Mouse (Mus musculus) layer of hippocampus, adult 18-20 months (tissue): Measurements from ENCODE around the gene Psmd11. TPM values are rescaled to one million over a fixed set of nuclear protein-coding genes. Genes with fewer than 3 reads are reported as not detected.

Source experiments
- DNase-seq, 2 experiments: peaks; one replicate each; pipeline ENCODE4 v3.0.0; 2022; ENCODE audit warnings: low spot score in 2 of 2
- total RNA-seq, 2 experiments: library from RNA; stranded (reverse); gene quantifications; 2 replicates each; pipeline ENCODE4 v1.2.3; 2021

Psmd11 gene
- total RNA-seq, 2 experiments from 2014 or later = 98.8 to 106 TPM

DNA sequence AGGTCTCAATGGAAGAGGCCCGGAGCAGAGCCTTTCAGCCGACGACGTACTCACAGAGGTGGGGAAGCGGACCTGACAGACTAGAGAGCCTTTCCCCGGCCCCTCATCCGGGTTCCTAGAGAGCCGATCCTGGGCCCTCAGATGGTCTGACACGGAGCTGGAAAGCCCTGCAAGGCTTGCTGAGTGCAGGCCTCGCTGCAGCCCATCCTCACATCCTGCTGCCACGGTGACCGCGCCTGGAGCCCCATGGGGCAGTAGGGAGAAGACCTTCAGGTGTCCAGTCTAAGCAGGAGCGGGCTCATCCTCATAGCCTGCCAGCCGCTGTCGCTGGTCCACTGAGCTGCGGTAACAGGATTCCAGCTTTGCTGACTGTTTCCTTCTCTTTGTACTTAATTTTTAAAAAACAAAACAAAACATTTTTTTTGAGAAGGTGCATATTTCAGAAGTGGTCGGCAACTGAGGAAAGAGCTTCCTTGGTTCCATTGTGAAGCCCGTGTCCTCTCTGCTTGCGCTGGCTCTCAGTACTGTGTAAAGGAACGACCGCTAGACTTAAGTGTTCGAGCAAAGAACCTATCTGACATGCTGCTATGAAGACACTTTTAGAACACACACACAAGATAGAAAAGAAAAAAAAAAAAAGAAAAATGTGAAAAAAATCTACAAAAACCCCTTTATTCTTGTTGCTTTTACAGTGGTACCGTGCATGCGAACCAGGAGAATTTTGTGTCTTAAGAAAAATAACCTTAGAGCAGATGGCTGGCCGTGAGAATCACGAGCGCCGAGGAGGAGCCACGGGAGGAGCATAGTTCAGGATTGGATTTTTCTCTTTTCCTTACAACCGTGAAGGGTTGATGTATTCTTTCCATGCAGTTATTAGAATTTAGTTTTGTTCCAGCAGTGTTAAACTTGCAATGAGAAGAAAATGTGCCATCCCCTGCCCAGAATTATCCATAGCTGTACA is 51.8 kb downstream of the Psmd11 start:
- peak in 1 of 2 experiments; percentile 40 for DNase-seq

DNA sequence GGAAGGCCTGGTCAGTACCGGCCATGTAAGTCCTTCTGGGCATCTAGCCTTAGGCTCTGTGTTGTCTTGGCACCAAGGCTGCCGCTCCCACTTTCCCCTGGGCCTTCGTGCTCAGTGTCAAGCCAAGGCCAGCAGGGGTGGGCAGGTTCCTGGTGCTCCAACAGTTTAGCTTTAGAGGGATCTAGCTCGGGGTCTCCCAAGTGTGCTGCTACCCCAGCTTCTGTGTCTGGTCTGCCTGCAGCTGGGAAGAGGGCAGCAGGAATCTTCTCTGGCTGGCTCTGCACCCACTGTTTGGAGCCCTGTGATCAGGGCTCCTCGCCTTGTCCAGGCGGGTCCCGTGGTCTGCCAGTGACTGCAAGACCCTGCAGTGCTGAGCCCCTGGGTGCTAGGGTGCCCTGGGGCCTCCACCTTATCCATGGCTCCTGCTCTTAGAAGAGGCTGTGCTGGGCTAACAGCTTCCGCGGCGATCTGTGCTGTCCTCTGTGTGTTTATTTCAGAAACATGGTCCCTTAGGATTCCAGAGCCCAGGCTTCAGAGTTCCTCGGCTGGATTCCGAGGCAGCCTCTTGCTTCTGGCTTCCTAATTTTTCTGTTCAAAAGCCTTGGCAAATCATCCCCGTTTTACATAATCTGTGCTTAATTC is 53.1 kb downstream of the Psmd11 start:
- DNase-seq = peak in 1 of 2 experiments; percentile 48

DNA sequence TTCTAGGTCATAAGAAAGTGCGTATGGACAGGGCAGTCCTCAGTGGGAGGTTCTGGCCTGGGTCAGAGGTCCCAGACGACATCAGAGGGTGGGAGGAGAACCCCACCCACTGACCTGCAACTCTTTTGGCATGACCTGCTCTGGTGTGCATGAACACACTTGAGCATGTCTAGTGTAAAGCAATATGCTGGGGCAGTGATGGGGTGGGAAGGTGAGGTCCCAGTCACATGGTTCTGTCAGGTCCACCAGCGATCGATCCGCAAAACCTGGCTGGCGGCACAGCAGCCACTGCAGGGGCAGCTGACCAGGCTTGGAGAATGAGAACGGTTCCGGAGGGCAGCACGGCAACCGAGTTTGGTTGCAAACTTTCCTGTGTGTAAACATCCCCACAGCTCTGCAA is 53.9 kb downstream of the Psmd11 start:
- DNase-seq = peak in 1 of 2 experiments; percentile 19

DNA sequence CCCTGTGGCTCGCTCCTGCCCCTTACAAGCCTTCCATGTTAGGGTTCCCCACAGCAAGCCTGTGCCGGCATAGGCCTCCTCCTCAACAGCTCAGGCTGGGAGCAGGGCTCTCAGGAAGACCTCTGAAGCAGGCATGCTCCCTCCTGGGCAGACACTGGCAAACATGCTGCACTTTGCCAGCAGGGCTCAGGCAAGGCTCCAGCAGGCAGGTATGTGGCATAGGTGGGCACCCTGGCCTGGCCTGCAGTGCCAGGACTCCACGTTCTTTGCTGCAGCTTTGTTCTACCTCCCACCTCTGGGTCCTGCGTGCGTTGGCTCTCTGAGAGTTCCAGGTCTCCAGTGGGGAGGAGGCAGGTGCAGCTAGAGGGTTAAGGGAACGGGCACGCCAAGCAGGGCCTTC is 54.5 kb downstream of the Psmd11 start:
- DNase-seq = peak in 1 of 2 experiments; percentile 45

DNA sequence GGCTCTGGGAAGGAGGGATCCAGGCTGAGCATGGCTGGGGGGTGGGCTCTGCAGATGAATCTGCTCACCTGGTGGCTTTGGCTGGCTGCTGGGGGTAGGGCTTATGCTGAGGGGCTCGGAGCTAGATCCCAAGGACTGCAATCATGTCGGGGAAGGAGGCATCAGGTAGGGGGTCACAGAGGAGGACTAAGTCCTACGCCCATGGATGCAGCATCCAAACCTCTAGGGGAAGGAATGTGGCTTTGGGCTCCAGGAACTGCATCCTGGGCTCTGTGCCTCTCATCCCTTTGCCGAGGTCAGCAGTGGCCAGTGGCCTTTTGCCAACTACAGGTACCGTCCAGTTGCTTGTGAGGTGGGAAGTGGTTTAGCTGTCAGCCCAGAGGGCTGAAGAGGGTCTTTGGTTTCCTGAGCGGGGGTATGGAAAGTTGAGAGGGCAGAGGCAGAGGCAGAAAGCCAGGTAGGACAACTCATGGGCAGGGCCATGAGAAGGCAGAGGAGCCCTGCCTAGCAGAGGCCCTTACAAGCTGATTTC is 55.2 kb downstream of the Psmd11 start:
- no peak for DNase-seq

DNA sequence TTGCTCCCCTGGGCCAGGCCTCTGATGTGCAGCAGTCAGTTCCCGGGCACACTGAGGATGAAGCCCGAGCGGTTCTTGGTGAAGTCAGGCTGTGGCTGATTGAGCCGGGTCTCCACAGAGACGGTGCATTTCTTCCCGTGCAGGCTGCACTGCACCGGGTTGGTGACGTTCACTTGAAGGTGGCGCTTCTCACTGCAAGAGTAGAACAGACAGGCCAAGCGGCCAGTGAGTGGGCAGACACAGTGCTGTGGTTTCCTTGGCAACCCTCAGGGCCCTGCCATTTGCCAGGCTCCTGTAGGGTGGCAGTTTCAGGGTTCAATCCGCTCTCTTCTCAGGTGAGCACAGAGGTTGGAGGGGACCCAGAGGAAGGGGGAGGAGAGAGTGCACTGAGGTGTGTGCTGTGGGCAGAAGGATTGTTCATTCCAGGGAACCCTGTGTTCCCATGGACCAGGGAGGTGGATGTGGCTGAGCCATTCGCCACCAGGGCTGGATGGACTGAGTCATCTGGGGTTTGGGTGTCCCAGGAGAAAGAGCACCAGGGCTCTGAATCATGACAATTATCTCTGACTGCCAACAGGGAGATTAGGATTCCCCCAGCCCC is 55.9 kb downstream of the Psmd11 start:
- peak; percentile 79 to 86 for DNase-seq

DNA sequence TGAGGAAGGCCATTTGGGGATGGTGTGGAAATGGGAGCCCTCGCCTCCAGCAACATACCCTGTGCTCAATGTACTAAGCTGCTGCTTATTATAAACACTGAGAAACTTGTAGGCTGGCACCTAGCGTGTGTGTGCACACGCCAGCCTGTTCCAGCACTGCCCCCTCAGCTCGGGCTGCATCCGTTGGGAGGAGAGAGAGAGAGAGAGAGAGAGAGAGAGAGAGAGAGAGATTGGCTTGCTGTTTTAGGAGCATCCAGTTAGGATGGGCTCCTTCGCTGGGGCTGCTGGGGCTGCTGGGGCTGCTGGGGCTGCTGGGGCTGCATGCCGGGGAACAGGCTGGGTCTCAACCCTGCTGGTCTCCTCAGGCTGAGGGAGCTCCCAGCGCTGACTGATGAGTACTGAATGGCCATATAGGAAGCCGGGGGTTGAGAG is 56.7 kb downstream of the Psmd11 start:
- peak; percentile 36 to 62 for DNase-seq

DNA sequence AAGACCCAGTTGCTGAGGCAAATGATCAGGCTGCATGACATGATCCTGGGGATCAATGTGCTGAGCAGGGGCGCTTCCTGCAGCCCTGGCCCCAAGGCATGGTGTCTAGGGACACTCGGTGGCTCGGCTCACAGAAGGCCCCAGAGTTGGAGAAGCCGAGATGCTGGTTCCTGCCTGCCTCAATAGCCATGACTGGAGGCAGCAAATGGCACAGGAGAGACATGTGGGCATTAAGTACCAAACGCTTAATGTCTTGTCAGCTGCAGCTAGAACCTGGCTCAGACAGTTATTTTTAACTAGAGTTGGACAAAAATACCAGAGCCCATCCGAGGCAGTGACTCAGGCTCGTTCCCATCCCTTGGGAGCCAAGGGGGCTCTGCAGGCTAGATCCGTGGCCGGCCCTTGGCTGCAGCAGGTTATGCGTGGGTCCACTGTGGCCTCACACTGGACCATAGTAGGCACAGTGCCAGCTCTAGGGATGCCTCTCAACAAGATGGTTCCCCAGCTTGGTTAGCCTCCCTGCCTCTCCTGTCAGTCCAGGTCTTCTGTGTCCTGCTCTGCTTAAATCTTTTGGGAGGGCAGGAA is 57.3 kb downstream of the Psmd11 start:
- peak in 1 of 2 experiments; percentile 50 for DNase-seq

DNA sequence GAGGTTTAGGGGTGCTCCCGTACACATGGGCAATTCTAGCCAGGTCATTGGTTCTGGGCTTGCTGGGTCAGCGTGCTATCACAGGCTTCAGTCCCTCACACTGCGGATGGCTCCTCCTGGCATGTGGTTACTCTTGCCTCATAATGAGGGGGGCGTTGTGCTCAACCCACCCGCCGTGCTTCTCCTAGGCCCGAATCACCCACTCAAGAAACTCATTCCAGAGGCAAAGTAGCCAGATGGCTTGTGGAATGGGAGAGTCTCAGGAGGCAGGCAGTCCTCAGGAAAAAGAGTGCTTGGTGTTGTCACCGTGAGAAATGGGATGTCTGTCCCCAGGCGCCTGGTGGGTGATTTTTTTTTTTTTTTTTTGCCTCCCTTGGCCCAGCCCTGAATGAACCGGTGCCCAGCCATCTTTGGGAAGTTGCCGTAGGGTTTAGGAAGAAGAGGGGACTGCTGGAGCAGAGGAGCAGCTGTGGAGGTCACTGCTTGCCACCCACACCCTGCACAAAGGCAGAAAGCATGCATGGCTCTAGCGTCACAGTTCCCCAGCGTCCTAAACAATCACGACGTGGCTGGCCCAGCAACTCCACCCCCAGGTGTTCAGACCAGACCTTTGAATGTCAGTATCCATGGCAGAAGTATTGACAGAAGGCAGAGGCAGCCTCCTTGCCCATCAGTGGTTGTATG is 59.6 kb downstream of the Psmd11 start:
- DNase-seq = peak in 1 of 2 experiments; percentile 42

DNA sequence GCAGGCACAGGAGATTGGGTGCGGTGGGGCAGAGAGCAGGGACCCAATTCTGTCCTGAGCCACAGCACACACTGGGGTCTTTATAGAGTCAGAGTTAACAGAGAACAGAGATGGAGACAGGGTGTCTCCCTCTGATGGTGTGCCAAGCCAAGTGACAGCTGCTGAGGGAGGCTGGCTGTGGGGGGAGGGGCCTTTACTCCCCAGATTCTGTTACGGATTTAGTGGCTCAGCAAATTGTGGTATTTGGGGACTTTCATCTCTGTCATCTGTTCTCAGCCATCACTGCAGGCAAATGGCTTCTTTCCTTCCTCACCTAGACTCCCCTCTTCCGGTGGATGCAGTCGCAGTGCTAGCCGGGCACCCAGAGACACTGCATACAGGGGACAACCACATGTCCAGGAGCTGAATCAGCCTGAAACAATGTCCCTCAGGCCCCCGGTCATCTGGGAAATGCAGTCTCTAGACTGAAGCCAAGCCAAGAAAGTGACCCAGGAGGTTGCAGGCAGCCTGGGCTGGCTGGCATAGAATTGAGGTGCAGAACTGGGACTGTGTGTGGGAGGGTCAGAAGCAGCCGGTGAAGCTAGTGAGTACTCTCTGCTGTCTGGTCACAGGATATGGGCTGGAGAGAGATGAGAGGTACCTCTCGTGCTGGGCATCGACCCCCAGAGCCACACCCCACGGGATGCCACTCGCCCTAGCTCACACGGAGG is 60.9 kb downstream of the Psmd11 start:
- DNase-seq = peak; percentile 78 to 91

DNA sequence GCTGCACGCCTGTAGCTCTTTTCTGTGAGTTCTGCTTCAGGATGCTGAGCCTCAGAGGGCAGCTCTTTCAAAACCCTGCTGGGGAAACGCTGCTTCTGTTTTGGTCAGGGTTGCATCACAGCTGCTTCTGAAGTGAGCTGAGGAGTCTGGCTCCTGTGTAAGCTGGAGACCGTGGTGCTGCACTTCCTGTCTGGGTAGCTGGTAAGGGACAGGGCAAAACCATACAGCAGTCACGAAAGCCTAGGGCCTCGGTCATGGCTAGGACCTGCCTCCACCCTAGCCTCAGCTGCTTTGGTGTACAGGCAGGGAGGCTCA is 61.4 kb downstream of the Psmd11 start:
- no peak for DNase-seq

DNA sequence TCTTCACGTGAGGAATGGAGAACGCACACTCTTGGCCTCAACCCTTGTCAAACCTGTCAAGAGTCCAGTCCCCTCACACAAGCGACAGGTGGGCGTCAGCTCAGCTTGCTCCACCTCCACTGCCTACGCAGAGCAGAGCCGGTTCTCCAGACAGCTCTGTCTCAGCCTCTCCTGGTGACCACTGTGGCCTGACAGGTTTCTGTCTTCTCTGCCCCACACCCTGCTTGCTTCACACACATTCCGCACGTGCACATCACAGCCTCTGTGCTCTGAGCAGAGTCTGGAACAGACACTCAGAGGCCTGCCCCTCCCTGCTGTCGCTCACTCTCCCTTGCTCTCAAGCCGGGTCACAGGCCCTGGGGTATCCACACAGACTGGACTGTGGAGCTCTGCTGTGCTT is 62.4 kb downstream of the Psmd11 start:
- DNase-seq = no peak

DNA sequence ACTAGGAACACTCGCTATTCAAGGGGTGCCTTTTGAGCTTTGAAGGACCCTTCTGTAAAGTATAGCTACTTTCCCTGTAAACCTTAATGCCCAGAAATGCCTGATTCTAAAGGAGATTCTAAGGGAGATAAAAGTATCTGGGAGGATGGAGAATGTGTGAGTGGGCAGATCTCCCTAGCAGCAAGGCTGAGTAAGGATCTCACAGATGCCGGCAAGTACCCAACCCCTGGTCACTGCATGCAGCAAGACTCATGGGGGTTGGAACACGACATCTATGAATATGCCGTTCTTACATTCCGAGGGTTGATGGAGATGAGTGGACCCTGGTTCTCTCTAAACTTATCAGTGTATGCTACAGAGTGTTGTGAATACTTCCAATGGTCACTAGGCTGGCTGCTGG is 64.8 kb downstream of the Psmd11 start:
- no peak for DNase-seq

DNA sequence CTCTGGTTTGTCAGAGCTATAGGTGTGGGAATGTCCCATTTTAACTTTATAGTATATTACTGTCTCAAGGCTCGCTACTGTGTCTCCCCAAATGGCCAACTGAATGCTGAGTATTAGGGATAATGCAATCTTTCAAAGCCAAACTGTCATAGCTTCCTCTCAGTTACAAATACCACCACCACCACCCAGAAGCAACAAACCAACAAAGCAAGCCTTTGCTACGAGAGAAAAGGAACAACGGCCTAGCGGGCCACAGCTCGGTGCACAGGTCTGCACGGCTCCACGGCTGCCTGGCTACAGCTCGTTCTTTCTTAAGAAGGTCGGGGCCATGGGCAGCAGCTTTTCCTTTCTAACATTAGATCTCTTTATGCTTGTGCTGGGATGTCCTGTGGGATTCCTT is 66.4 kb downstream of the Psmd11 start:
- no peak for DNase-seq

DNA sequence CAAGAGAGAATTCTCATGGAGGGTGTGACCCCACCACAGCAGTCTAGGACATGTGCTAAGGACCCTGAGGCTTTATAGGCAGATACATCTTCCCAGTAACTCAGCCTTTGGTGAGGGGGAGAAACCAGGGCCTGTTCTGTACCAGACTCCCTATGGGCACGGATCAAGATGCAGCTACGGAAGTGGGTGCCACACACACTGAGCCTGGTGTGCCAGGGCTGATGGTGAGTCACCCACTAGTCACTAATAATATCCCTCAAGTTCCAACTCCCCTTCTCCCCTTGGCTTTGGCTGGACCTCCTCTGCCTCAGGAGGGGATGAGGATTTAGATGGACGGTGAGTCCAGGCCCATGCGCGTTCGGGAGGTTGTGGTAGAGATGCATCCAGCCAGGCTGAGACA is 67.6 kb downstream of the Psmd11 start:
- no peak for DNase-seq

DNA sequence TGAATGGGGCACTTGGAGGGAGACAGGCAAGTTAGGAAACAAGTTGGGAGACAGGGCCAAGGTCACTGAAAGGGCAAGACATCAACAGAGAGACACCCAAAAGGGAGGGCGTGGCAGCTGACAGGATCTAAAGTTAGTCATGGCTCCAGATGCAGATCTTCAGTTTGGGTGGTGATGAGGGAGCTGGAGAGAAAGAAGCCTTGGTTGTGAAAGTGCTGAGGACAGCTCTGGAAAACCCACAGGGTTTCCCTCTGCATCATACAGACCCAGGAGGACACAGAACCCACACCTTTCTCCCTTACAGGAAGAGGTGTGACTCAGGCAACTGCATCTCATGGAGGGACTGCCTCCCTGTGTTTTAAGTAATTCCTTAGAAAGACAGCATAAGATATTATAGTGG is 68.2 kb downstream of the Psmd11 start:
- no peak for DNase-seq

DNA sequence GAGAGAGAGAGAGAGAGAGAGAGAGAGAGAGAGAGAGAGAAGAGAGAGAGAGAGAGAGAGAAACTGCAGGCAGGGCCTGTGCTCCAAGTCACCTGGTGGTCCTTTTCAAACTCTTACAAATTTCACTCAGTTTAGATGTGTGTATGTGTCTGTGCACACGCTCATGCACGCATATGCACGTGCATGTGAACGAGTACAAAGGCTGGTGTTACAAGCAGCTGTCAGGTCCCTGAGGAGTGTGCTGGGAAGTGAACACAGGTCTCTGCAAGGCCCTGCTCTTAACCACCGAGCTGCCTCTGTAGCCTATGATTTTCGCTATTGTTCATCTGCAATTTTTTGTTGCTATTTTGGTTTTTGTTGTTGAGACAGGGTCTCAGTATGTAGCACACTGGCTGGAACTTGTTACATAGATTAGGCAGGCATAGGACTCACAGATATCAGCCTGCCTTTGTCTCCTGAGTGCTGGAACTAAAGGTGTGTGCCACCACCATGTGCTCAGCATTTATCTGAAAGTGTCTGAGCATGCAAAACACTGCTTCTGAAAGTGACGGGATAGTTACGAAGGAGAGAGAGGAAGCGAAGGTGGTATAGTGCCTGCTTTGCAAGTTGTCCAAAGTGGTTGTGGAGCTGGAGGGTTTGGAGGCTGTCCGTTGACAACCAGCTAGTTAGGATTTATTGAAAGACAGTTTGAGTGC is 69.0 kb downstream of the Psmd11 start:
- DNase-seq = no peak

DNA sequence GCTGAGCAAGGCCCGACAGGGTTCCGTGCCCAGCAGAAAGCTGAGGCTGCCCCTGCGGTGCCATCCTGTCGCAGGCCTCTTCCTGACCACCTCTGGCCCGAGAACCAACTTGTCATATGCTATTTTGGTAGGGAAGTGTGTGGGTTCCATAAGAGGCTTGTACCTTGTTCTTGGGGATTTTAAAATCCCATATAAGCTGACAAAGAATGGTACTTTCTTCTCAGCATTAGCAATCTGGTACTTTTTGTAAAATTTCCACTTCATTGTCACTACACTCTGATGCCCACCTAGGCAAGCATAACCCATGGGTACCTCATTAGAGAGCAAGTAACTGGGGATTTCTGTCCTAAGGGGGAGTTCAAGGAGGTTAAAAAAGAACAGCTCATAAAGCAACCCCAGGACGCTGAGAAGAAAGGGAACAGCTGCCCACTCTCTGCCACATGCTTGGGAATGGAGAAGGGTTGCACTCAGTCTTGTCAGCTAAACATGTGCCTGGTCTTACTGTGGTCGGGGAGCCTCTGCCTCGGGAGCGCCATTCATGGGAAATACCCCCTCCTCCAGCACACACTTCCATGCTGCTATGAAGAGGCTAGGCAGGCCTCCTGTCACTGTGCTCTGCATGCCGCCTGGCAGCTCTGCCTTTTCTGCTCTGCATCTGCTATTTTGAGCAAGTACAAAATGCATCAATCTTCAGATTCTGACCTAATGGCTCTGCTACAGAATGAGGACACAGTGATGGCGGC is 70.1 kb downstream of the Psmd11 start:
- DNase-seq = peak in 1 of 2 experiments; percentile 55

DNA sequence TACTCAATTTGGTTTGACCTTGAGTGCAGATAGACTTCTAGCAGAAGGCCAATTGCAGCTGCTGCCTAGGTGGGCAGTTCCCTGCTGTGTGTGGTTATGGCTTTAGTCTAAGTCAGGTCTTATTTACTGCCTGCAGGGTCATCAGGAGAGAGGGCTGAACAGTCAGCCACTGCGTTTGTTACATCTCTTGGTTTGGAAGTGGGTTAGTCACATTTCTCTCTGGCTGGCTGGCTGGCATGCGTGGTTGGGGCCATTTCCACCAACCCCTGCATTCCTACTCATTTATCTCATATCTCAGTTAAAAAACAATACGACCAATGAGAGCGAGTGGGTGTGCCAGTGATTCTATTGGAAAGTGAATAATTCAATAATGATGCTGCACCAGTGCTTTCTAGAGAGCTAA is 71.1 kb downstream of the Psmd11 start:
- peak in 1 of 2 experiments; percentile 51 for DNase-seq
